In genomic region chr4:131784034-131784433, GRCm38 (mm10) we compare ENCODE assay signal across 10 mouse cellular contexts. TPM values are rescaled to one million over a fixed set of nuclear protein-coding genes. Genes with fewer than 3 reads are reported as not detected.
DNase-seq lines count a peak whose midpoint lies in the region; ATAC-seq and TF ChIP-seq lines count a peak whose summit lies in the region.
"Had no signal": no experiment of that assay in that cellular context is flagged by ENCODE, and none has a peak within 500 bp of the region (broad histone marks: within the 10 kb centered on the region; RNA-seq: fewer than 3 reads in every experiment).

No protein-coding gene starts in this region.

- no peak overlapping the region for H3K4me2 ChIP-seq in intestine, postnatal 0 days (replicated peaks; ENCODE audit: low read depth)
- H3K4me2 ChIP-seq: embryonic facial prominence, embryonic 13.5 days; liver, embryonic 15.5 days had no signal

- peak; percentile 29 to 72 for DNase-seq in heart, adult 18-20 months
- DNase-seq in heart, adult 11 months: no peak
- peak; percentile 15 to 21 for DNase-seq in urinary bladder, adult 18-20 months (ENCODE audit: low spot score in 2 of 2)
- DNase-seq in urinary bladder, adult 2 months (ENCODE audit: low spot score): no peak
- DNase-seq in cerebellum, postnatal 14 days: peak; percentile 67 to 71
- DNase-seq in lung, postnatal 36 days: peak; percentile 76
- DNase-seq in urinary bladder, postnatal 36 days (ENCODE audit: low spot score in 2 of 2): peak; percentile 19 to 42

- no peaks in the 10 kb centered on the region for H3K27me3 ChIP-seq in intestine, postnatal 0 days (replicated peaks; ENCODE audit: control insufficient read depth, insufficient read depth, low read length)
- H3K27me3 ChIP-seq: embryonic facial prominence, embryonic 13.5 days had no signal

- TF ChIP-seq CTCF in intestine, postnatal 0 days (IDR thresholded peaks at IDR 0.05; ENCODE audit: low read depth): peak; percentile 85

- no peak for ATAC-seq in intestine, postnatal 0 days

- H3K4me3 ChIP-seq in intestine, postnatal 0 days (ENCODE audit: low read depth, low read length): no peak overlapping the region
- H3K4me3 ChIP-seq: embryonic facial prominence, embryonic 13.5 days; liver, embryonic 15.5 days had no signal

- no peaks in the 10 kb centered on the region; the same call in 1 of the 2 replicates for H3K4me1 ChIP-seq in intestine, postnatal 0 days (replicated peaks; ENCODE audit: control insufficient read depth, insufficient read depth, low read length)
- H3K4me1 ChIP-seq: liver, embryonic 15.5 days had no signal

- no peak overlapping the region for H3K27ac ChIP-seq in intestine, postnatal 0 days (ENCODE audit: low read depth, low read length)
- H3K27ac ChIP-seq: embryonic facial prominence, embryonic 13.5 days; liver, embryonic 15.5 days had no signal

- H3K9me3 ChIP-seq in intestine, postnatal 0 days (ENCODE audit: control insufficient read depth): no peaks in the 10 kb centered on the region
- H3K9me3 ChIP-seq: embryonic facial prominence, embryonic 13.5 days; liver, embryonic 15.5 days had no signal

- WGBS in intestine, postnatal 0 days: 24% methylated on average over 9 of the region's 9 CpGs

- no peaks in the 10 kb centered on the region for H3K36me3 ChIP-seq in intestine, postnatal 0 days (ENCODE audit: control insufficient read depth, insufficient read depth)
- H3K36me3 ChIP-seq: liver, embryonic 15.5 days had no signal

- H3K9ac ChIP-seq in intestine, postnatal 0 days (ENCODE audit: low read depth, low read length): no peak overlapping the region
- H3K9ac ChIP-seq: embryonic facial prominence, embryonic 13.5 days; liver, embryonic 15.5 days had no signal

RNA-seq across cellular contexts. Expression of gene Ptpru, which starts 54.1 kb away (rescaled TPM):
- 1 to 10 TPM; 4.6 to 9.5 TPM for total RNA-seq in heart, adult 18-20 months (2021)
- 73.3 and 73.6 TPM in 2 replicates for polyA plus RNA-seq in urinary bladder, adult 2 months (2012; rRNA removed)
- polyA plus RNA-seq in intestine, postnatal 0 days (2015; fragmentation: Nextera tagmentation; extraction: Ambion mirVana): 2.3 TPM in 2 replicates

RNA-seq across cellular contexts. Expression of gene Mecr, which starts 59.2 kb away (rescaled TPM):
- 10 to 100 TPM; 25.0 to 32.3 TPM for total RNA-seq in heart, adult 18-20 months (2021)
- 33.9 and 39.6 TPM in 2 replicates for polyA plus RNA-seq in urinary bladder, adult 2 months (2012; rRNA removed)
- polyA plus RNA-seq in intestine, postnatal 0 days (2015; fragmentation: Nextera tagmentation; extraction: Ambion mirVana): 27.3 and 27.6 TPM in 2 replicates

Comparison
In these comparisons a context has a peak if more than half of its experiments do, and no peak if none do; other contexts are left out.
1. DNase-seq: peak in heart, adult 18-20 months (2 of 2), urinary bladder, adult 18-20 months (2 of 2), cerebellum, postnatal 14 days (2 of 2), lung, postnatal 36 days (single experiment) and urinary bladder, postnatal 36 days (2 of 2); none in heart, adult 11 months (single experiment) and urinary bladder, adult 2 months (single experiment).
2. RNA of gene Ptpru, which starts 54.1 kb away (polyA plus RNA-seq): 73.3 to 73.6 TPM in urinary bladder, adult 2 months; 2.3 TPM in intestine, postnatal 0 days; every median in the first group is over 10 times any median in the second.